Mouse (Mus musculus): ENCODE results near the gene Hells.

The Hells gene

DNA sequence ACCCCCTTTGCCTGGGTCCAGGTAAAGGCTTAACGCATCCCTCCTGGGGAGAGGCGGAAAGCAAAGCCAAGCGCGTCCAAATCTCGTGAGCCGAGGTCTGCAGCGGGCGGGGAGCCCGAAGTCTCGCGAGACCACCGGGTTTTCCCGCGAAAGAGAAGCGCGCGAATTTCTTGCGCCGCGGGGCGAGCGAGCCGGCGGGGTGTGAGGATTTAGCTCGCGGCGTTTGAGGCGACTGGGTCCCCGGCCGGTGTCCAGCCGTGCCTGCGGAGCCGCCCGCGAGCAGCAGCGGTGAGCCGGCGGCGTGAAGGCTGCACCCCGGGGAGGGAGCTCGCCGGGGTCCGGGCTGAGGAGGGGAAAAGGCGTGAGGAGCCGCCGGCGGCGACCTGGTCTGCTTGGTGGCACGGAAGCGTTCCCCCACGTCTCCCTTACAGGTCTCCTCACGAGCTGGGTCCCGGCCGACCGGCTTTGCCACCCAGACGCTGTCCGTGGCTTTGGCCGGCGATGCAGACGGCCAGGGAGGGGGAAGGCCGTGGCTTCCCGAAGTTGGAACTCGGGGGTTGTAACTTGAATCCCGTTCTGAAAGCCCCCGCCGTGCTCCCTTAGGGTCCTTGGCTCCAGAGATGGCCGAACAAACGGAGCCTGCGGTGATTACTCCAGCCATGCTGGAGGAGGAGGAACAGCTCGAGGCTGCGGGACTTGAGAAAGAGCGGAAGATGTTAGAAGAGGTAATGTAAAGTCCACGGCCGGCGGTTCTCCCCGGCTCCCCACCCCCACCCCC lies at the start of gene Hells:
Hells (plus strand) TSS at position 128 of the 778 bp plus-strand sequence.
- peak; percentile 93 for DNase-seq

DNA sequence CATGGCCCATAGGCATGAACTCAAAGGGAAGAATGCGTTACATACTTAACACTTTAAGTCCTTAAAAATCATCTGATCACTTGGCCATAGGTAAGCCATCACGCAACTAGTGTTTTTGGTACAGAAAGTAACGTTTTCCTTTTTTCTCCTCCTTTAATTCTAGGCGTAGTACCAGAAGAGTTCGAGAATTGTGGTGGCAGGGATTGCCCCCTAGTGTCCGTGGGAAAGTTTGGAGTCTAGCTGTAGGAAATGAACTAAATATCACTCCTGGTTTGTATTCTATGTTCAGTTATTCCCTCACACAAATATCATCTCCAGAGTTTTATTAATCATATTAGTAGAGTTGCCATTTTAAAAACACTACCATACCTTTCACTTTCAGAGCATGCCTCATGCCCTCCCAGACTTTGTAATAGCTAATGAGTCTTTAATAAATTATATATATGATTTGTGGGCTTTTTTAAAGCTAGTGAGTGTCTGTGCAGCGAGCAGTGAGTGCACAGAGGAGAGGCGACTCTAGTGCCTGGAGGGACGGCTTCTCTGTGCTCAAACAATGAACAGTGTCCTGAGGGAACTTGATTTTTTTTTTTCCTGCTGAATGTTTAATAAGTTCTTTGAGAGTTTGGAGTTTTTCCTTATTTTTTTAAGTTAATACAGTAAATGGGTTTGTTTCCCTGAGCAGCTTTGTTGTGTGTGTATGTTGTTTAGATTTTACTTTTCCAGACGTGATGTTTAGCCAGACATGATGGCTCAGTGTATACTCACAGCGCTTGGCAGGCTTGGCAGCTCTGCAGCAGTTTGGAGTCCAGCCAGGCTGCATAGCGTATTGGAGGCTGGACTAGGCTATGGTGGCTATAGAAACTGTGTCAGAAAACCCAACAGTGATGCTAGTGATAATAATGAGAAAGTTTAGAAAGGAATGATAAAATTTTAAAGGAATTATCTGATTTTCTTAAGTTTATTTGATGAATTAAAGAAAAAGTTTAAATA lies 29.3 kb upstream of the Hells start:
- DNase-seq = peak; percentile 21

DNA sequence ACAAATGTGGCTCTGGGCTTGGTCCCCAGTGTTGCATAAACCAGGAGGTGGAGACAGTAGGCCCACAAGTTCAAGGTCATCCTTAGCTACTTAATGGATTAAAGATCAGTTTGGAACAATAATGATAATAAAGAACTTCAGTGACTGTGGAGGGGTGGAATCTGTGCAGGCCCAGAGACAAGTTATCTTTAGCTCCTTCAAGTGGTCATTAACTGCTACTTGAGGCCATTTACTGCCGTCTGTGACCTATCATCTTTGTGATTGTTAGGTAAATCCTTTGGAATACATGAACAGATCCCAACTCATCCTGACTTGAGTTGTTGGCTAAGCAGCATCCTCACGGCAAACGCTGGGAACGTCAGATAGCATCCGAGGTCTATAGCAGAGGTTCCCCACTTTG lies 28.2 kb upstream of the Hells start:
- DNase-seq = no peak

DNA sequence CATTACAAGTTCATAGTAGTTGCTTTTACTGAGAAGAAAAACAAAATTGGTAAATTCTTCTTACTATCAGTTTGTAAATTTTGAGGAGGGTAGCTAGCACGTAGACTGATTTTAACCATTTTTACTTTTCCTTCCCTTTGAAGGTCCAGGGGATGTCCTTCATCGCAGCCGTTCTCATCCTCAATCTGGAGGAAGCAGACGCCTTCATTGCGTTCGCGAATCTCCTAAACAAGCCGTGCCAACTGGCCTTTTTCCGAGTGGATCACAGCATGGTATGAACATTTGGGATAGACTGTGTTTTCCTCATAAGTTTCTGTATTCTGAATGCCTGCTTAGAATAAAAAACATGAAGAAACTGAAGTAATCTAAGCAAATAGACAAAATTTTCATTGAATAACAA lies 16.9 kb upstream of the Hells start:
- DNase-seq = no peak

DNA sequence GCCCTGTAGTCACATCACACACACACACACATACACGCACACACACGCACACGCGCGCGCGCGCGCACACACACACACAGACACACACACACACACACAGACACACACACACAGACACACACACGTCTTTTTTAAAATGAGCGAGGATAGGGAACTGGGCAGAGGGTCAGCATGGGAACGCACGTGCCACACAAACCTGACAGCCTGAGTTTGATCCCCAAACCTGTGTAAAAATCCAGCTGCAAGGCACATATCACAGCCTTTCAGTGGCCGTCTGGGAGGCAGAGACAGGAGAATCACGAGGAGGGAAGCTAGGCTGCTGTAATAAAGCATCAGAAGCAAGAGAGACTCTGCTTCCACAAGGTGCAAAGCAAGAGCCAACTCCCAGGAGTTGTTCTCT lies 15.8 kb upstream of the Hells start:
- no peak for DNase-seq

DNA sequence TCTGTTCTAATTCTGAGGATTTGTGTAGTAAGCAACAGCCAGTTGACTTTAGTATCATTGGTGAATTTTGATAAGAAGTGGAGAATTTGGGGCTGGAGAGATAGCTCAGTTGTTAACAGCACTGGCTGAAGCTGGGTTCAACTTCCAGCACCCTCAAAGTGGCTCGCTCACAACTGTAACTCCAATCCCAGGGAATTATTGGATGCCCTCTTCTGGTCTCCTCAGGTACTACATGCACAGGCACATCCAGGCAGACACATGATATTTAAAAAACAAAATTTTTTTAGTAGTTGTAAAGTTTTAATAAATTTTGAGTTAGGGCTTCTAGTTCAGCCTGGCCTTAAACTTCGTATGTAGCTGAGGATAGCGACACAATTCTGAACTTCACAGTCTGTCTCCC lies 15.0 kb upstream of the Hells start:
- DNase-seq = peak; percentile 65

DNA sequence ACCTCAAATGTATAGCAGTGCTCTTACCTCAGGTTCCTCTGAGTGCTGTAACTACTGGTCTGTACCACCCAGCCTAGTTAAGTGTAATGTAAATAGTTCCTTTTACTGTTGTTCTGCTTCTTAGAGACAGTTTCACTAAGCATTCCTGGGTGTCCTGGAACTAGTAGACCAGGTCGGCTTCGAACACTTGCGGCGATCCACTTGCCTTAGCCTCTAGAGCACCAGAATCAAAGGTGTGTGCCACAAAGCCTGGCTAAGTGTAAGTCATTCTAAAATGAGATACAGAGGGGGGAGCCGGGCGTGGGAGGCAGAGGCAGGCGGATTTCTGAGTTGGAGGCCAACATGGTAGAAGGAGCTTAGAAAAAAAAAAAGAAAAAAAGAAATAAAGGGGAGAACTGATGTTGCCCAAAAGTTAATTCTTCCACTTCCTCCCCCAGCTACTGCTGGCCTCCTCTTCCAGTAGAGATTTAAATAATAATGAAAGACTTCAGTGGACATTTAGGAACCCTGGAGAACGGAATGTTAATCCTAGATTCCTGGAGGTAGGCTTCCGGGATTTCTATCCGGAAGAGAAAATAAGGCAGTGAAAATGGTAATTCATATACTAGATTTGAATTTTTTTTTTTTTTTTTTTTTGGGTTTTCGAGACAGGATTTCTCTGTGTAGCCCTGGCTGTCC lies 2.1 kb upstream of the Hells start:
- DNase-seq = no peak

DNA sequence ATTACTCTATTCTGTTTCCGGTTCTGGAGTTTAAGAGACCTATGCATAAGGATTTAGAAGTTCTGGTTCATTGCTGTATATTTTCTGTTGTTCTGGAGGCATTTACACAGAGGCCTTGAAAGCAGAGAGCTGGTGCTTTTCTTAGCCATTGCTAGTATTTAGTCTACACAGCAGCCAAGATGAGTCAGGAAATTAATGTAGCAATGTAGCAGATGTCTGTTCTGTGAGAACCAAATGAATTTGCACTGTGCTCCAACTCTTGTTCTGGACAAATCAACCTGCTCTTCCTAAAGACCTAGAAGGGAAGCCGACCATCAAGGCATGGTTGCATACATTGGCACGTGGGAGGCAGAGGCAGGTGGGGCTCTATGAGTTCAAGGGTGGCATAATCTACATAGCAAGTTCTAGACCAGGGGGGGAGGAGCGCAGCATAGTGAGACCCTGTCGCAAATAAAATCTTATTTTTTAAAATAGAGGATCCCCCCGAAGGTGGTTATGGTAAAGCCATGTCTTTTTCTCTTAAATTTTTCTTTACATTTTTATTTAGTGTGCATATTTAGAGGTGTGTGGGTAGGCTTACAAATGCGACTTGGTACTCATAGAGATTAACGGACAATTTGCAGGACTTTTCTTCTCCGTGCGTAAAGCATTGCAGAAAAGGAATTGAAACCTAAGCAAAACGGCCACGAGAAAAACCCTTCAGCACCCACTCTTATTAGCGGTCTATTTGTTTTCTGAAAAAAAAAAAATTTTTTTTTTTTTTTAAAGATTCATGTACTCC lies 1.1 kb upstream of the Hells start:
- DNase-seq = no peak

DNA sequence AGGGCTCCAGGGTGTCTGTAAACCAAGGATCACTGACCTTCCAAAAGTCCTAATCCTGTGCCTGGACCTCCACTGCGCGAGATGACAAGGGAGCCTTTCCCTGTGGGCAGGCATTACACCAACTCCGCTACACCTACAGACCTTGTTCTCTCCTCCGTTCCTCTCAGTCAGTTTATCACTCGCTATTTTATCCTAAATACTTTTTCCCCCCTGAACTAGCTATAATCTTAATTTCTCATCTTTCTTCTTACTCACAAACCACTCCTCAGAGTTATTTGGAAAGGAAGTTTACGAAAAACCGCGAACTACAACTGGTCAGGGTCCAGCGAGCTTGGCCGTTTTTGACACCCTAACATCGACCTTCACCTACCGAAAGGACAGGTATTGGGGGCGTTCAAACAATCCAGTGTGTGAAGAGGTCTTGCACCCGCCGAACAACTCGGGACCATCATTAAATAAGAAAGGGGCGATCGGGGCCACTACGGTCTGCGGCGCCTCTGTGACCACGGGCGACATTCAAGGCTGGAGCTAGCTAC lies 395 bp upstream of the Hells start:
- DNase-seq = peak; percentile 15

DNA sequence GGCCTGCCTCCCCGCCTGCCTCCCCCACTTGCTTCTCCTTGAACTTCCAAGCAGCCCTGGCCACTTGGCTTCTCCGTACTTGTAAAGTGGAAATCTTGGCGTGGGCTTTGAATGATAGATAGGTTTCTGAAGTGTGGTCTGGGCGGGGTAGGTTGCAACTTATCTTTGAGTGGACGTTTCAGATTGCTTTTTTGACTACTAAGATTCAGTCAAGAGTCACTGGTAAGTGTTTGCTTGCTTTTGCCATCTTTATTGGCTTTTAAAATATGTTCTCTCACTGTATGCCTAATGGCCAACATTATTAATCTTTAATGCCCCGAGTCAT lies 813 bp downstream of the Hells start:
- DNase-seq = no peak

DNA sequence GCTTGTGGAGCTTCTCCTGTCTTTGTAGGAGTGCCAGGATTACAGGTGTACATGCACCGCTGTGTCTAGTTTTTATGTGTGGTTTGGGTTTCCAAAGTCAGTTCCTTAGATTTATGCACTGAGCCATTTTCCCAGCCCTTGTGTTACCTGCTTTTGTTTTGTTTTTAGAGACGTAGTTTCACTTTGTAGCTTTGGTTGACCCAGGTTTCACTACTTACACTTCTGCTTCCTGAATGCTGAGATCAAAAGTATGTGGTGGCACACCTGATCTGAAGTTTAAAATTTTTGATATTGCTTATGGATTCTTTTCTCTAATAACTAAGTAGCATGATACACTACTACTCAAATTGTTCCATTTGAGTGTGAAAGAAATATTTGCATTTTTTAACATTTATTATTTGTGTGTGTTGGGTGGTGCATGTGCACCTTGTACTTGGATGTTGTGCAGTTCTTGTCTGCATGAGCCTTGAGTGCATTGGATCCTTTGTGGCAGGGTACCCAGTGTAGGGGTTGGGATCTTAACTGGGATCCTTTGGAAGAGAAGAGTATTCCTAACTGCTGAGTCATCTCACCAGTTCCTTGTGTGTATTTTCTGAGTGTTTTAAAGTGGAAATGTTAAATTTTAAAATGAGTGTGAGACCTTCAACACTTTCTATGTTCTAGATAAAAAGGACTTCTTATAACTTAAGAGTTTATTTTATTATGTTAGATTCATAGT lies 14.0 kb downstream of the Hells start:
- DNase-seq = no peak

DNA sequence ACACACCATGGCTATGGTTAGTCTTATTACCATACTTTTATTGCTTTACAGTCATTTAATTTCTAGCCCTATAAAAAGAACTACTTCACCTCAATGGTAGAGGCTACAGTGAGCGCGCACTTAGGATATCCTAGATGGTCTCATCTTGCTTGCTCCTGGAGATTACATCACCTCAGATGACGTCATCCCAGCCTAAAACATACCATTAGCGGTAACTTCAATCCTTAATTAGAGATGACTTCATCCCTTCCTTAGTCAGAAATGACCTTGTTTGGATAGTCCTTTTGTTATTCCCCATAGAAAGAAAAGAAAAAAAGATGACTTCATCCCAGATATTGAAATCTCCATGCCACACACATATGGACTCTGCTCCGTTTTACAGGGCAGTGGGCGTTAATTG lies 40.0 kb downstream of the Hells start:
- DNase-seq = no peak

DNA sequence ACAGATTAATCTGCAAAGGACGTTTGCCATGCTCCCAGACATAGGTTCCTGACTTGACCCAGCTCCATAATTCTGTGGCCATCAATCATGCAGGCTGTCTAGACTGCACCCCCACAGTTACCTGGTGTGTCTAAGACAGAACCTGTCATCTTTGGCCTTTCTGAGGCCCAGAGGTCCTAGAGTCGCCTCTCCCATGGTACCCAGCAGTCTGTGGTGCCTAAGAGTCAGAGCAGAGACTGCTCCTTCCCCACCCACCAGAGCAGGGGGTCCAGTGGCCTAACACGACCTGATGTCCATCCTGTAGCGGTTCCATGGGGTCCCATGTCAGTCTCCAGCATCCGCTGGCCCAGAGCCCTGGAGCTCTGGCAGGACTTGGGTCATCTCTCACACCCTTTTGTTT lies 41.9 kb downstream of the Hells start:
- DNase-seq = no peak

DNA sequence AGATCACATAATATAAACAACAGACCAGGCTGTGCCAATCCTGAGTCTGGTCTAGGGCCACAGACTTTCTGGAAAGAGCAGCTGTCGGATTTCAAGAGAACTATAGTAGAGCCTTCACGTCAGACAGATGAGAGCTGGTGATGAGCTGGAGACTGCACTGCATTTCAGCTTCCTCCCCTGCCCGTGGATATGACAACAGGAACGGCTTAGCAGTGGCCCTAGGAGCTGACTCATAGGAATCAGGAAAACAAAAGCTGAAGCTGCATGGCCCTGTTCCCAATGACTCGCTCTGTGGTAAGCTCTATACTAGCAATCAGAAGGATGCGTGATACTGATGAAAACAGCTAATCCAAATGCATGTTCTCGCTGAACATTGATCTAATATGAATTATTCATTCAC lies 43.0 kb downstream of the Hells start:
- DNase-seq = no peak

DNA sequence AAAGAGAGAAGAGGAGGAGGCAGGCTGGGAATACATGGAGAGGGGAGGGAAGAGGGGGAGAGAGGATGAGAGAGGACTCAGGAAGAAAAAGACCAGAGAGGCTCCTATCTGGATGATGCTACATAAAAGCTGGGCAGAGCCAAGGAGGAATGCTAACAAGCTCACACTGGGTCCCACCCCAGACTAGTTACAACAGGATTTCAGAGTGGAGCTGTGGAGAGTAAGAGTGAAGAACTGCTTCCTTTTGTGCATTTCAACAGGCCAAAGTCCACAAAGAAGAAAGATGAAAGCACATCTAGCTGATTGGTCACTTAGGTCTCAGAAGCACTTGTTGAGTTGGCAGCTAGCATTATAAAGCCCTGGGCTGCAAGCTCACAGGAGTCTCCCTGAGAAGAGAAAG lies 45.6 kb downstream of the Hells start:
- DNase-seq = no peak

DNA sequence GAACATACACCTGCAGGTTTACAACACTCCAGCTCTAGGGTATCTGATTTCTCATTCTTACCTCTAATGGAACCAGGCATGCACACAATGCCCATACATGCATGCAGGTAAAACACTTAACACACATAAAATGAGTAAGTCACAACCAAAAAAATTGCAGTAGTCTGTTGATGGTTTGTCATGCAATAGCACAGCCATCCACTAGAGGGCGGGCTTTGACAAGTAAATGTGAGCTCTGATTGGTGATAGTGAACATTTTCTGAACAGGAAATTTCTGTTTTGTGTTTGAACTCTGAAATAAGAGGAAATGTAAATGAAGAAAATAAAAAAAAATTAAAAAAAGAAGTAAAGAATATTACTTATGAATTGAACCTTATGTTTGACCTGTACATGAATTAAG lies 51.3 kb downstream of the Hells start:
- DNase-seq = peak; percentile 82

DNA sequence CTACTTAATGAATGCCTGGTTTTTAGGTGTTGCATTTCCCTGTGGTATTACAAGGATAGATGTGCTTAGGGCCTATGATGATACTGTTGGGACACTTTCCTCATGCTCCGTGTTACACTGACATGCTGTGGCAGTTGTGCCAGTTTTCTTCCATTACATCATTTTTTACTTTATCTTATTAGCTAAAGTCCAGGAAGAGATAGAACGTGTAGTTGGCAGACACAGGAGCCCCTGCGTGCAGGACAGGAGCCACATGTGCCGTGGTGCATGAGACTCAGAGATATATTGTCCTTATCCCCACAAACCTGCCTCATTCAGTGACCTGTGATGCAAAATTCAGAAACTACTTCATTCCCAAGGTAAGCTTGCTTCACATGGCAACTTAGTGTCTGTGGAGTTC lies 67.5 kb downstream of the Hells start:
- no peak for DNase-seq

DNA sequence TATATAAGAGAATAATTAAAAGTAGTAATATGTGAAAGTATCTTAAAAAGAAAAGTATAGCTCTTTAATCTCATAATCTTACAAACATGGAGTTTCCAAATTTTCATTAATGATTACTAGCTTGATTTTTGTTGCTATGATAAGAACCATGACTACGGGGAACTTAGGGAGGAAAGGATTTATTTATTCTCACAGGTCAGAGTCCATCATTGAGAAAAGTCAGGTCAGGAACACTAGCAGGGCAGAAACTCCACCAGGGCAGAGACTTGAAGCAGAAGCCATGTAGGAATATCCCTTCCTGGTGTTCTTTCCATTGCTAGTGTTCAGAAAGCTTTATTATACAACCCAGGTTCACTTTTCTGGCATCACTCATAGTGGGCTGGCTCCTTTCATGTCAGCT lies 68.0 kb downstream of the Hells start:
- DNase-seq = no peak

DNA sequence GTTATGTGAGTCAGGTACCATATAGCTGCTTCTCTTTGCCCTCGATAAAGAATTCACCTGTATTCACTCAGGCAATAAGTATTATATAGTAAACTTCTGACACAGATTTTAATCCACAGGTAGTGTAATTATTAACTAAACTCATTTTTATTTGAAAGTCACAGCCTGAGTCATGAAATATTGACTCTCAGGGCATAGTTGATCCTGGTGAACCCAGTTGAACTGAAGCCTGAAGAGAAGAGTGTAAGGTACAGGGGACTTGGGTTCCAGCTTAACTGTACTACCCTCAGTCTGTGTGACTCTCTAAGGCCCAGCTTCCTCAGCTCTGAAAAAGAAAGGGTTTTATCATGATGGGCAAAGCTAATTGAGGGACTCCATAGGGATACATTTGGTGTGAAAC lies 74.4 kb downstream of the Hells start:
- DNase-seq = no peak

DNA sequence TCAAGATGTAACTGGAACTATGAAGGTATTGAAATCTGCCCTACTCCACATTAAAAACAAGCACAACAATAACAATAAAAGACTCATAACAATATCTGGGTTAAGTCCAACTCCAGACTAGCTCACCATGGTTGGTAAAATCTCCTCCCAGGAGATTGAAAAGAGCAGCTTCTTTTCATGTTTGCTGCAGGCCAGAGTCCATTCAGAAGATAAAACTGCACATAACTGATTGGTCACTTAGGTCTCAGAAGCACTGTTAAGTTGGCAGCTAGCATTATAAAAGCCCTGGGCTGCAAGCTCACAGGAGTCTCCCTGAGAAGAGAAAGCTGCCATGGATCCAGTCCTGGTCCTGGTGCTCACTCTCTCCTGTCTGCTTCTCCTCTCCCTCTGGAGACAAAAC lies 76.0 kb downstream of the Hells start, which contains the start of gene Cyp2c55:
Cyp2c55 (plus strand) TSS at position 305 of the 400 bp plus-strand sequence.
- DNase-seq = no peak

Data from kidney, postnatal 10 days (tissue).